Mouse (Mus musculus): Measurements from ENCODE around the gene Ubl4a.
"Not testable (repeated sequence)": the region's sequence is repeated elsewhere in the genome, so short reads cannot be mapped to it uniquely, and the experiment has no call there.

Gene Ubl4a

GRCm38 (mm10) chrX:74372888-74373549 lies at the start of gene Ubl4a, which contains the start of gene Slc10a3:
TSS of gene Ubl4a (minus strand) at chrX:74373218.
TSS of gene Slc10a3 (minus strand) at chrX:74373349.
- peak; percentile 84 for DNase-seq

GRCm38 (mm10) chrX:74413377-74413776 lies 40.4 kb upstream of the Ubl4a start:
- DNase-seq = peak; percentile 71

GRCm38 (mm10) chrX:74408340-74408739 lies 35.3 kb upstream of the Ubl4a start:
- no peak for DNase-seq

- DNase-seq = no peak
These were observed 27.1 kb upstream of the Ubl4a start for GRCm38 (mm10) chrX:74400136-74400535.

- DNase-seq = peak; percentile 80
These were observed 19.8 kb upstream of the Ubl4a start, which contains the start of the genes Fam3a and Ikbkg for GRCm38 (mm10) chrX:74392535-74393443. TSS of gene Fam3a (minus strand) at chrX:74393272. TSS of gene Ikbkg (plus strand) at chrX:74393290.

GRCm38 (mm10) chrX:74388153-74388552 lies 15.1 kb upstream of the Ubl4a start:
- DNase-seq = no peak

- DNase-seq = no peak
These were observed 11.4 kb upstream of the Ubl4a start for GRCm38 (mm10) chrX:74384451-74384850.

GRCm38 (mm10) chrX:74368209-74368909 lies 4.7 kb downstream of the Ubl4a start:
- DNase-seq = peak; percentile 75

- no peak for DNase-seq
These were observed 5.5 kb downstream of the Ubl4a start for GRCm38 (mm10) chrX:74367512-74367911.

GRCm38 (mm10) chrX:74359171-74359570 lies 13.8 kb downstream of the Ubl4a start:
- DNase-seq = peak; percentile 2

GRCm38 (mm10) chrX:74357069-74357468 lies 15.9 kb downstream of the Ubl4a start:
- DNase-seq = not testable (repeated sequence)

- DNase-seq = peak; percentile 78
These were observed 19.6 kb downstream of the Ubl4a start, which contains the start of gene Lage3 for GRCm38 (mm10) chrX:74353467-74353770. TSS of gene Lage3 (minus strand) at chrX:74353618.

GRCm38 (mm10) chrX:74352645-74353466 lies 20.2 kb downstream of the Ubl4a start:
- DNase-seq = no peak

- no peak for DNase-seq
These were observed 42.7 kb downstream of the Ubl4a start for GRCm38 (mm10) chrX:74330166-74330930.

- no peak for DNase-seq
These were observed 43.8 kb downstream of the Ubl4a start for GRCm38 (mm10) chrX:74329215-74329671.

- peak; percentile 67 for DNase-seq
These were observed 44.3 kb downstream of the Ubl4a start, which contains the start of gene Plxna3 for GRCm38 (mm10) chrX:74328725-74329161. TSS of gene Plxna3 (plus strand) at chrX:74329066.

Measured in lung, postnatal 14 days (tissue).